Mouse (Mus musculus) myocyte (in vitro differentiated cells): ENCODE results near the gene Hoxd3.

ENCODE experiments used
- CEBPB ChIP-seq: IDR thresholded peaks from 2 replicates; pipeline ENCODE4 v1.6.1; 2011; ENCODE audit warnings: mild to moderate bottlenecking, moderate library complexity; ENCODE audit not compliant: poor library complexity, insufficient read depth, severe bottlenecking
- E2F4 ChIP-seq: IDR thresholded peaks from one replicate; pipeline ENCODE4 v1.6.1; 2011; ENCODE audit warnings: mild to moderate bottlenecking, control low read depth, moderate library complexity; ENCODE audit not compliant: insufficient read depth
- MAX ChIP-seq: IDR thresholded peaks from one replicate; pipeline ENCODE4 v1.6.1; 2011; ENCODE audit warnings: low read depth, mild to moderate bottlenecking, control low read depth
- MYOD1 ChIP-seq, 3 experiments: IDR thresholded peaks; one replicate each; pipeline ENCODE4 v1.6.1; 2011; ENCODE audit warnings: control low read depth in 2 of 3, low read depth in 2 of 3, mild to moderate bottlenecking in 2 of 3, moderate library complexity in 1 of 3; ENCODE audit not compliant: insufficient read length in 2 of 3, control insufficient read depth in 1 of 3
- MYOG ChIP-seq, 3 experiments: IDR thresholded peaks; one replicate each; pipeline ENCODE4 v1.6.1; 2011; ENCODE audit warnings: control low read depth in 2 of 3, low read depth in 2 of 3, mild to moderate bottlenecking in 2 of 3; ENCODE audit not compliant: insufficient read length in 2 of 3, control insufficient read depth in 1 of 3, insufficient read depth in 1 of 3
- POLR2A ChIP-seq: IDR thresholded peaks from one replicate; pipeline ENCODE4 v1.6.1; 2011; ENCODE audit warnings: low read depth, mild to moderate bottlenecking, control low read depth, moderate library complexity; ENCODE audit not compliant: insufficient read length
- POLR2AphosphoS2 ChIP-seq: IDR thresholded peaks from one replicate; pipeline ENCODE4 v1.6.1; 2011; ENCODE audit warnings: low read depth, control low read depth; ENCODE audit not compliant: insufficient read length
- REST ChIP-seq: IDR thresholded peaks from one replicate; pipeline ENCODE4 v1.6.1; 2011; ENCODE audit warnings: mild to moderate bottlenecking, control low read depth, moderate library complexity; ENCODE audit not compliant: insufficient read depth, insufficient read length
- SRF ChIP-seq: IDR thresholded peaks from one replicate; pipeline ENCODE4 v1.6.1; 2011; ENCODE audit warnings: low read depth; ENCODE audit not compliant: control insufficient read depth, insufficient read length
- TCF12 ChIP-seq: IDR thresholded peaks from one replicate; pipeline ENCODE4 v1.6.1; 2011; ENCODE audit warnings: mild to moderate bottlenecking, control low read depth; ENCODE audit not compliant: poor library complexity, insufficient read depth, severe bottlenecking
- TCF3 ChIP-seq: IDR thresholded peaks from one replicate; pipeline ENCODE4 v1.6.1; 2011; ENCODE audit warnings: low read depth, control low read depth; ENCODE audit not compliant: insufficient read length
- USF1 ChIP-seq: IDR thresholded peaks from one replicate; pipeline ENCODE4 v1.6.1; 2011; ENCODE audit warnings: low read depth, mild to moderate bottlenecking, control low read depth, moderate library complexity

- TF ChIP-seq USF1 = no peak
- TF ChIP-seq POLR2A = no peak
- no peak for TF ChIP-seq TCF3
- TF ChIP-seq TCF12 = no peak
- no peak for TF ChIP-seq MYOD1 (IDR thresholded peaks at IDR 0.05; ENCODE audit: control insufficient read depth in 1 of 3, insufficient read length in 2 of 3, low read depth in 2 of 3)
- TF ChIP-seq MAX = no peak
- TF ChIP-seq MYOG (IDR thresholded peaks at IDR 0.05; ENCODE audit: control insufficient read depth in 1 of 3, insufficient read depth in 1 of 3, insufficient read length in 2 of 3, low read depth in 2 of 3) = no peak
- TF ChIP-seq REST = no peak
- no peak for TF ChIP-seq E2F4
- no peak for TF ChIP-seq POLR2AphosphoS2
- TF ChIP-seq CEBPB = no peak
- TF ChIP-seq SRF = no peak
These were observed 52.2 kb downstream of the Hoxd3 start for GRCm38 (mm10) chr2:74763976-74764375.
